Mouse (Mus musculus) myocyte (in vitro differentiated cells): ENCODE data around the gene Gm572. TPM values are rescaled to one million over a fixed set of nuclear protein-coding genes. Genes with fewer than 3 reads are reported as not detected.

Experiments
- H3K27me3 ChIP-seq: one replicate; pipeline ENCODE4 v1.6.1; 2011; ENCODE audit not compliant: control insufficient read depth, insufficient read depth, insufficient read length
- H3K36me3 ChIP-seq: one replicate; pipeline ENCODE4 v1.6.1; 2011; ENCODE audit not compliant: control insufficient read depth, insufficient read depth
- H3K4me2 ChIP-seq: one replicate; pipeline ENCODE4 v1.6.1; 2011; ENCODE audit warnings: low read depth, control low read depth
- H3K4me3 ChIP-seq: one replicate; pipeline ENCODE4 v1.5.1; 2011; ENCODE audit warnings: mild to moderate bottlenecking, control low read depth, moderate library complexity
- H3K79me2 ChIP-seq: one replicate; pipeline ENCODE4 v1.6.1; 2011; ENCODE audit not compliant: control insufficient read depth, insufficient read depth
- H3ac ChIP-seq: one replicate; pipeline ENCODE4 v1.6.1; 2011; ENCODE audit not compliant: control insufficient read depth, insufficient read length
- CEBPB ChIP-seq: IDR thresholded peaks from 2 replicates; pipeline ENCODE4 v1.6.1; 2011; ENCODE audit warnings: mild to moderate bottlenecking, moderate library complexity; ENCODE audit not compliant: poor library complexity, insufficient read depth, severe bottlenecking
- E2F4 ChIP-seq: IDR thresholded peaks from one replicate; pipeline ENCODE4 v1.6.1; 2011; ENCODE audit warnings: mild to moderate bottlenecking, control low read depth, moderate library complexity; ENCODE audit not compliant: insufficient read depth
- MAX ChIP-seq: IDR thresholded peaks from one replicate; pipeline ENCODE4 v1.6.1; 2011; ENCODE audit warnings: low read depth, mild to moderate bottlenecking, control low read depth
- MYOD1 ChIP-seq, 3 experiments: IDR thresholded peaks; one replicate each; pipeline ENCODE4 v1.6.1; 2011; ENCODE audit warnings: control low read depth in 2 of 3, low read depth in 2 of 3, mild to moderate bottlenecking in 2 of 3, moderate library complexity in 1 of 3; ENCODE audit not compliant: insufficient read length in 2 of 3, control insufficient read depth in 1 of 3
- MYOG ChIP-seq, 3 experiments: IDR thresholded peaks; one replicate each; pipeline ENCODE4 v1.6.1; 2011; ENCODE audit warnings: control low read depth in 2 of 3, low read depth in 2 of 3, mild to moderate bottlenecking in 2 of 3; ENCODE audit not compliant: insufficient read length in 2 of 3, control insufficient read depth in 1 of 3, insufficient read depth in 1 of 3
- POLR2A ChIP-seq: IDR thresholded peaks from one replicate; pipeline ENCODE4 v1.6.1; 2011; ENCODE audit warnings: low read depth, mild to moderate bottlenecking, control low read depth, moderate library complexity; ENCODE audit not compliant: insufficient read length
- POLR2AphosphoS2 ChIP-seq: IDR thresholded peaks from one replicate; pipeline ENCODE4 v1.6.1; 2011; ENCODE audit warnings: low read depth, control low read depth; ENCODE audit not compliant: insufficient read length
- REST ChIP-seq: IDR thresholded peaks from one replicate; pipeline ENCODE4 v1.6.1; 2011; ENCODE audit warnings: mild to moderate bottlenecking, control low read depth, moderate library complexity; ENCODE audit not compliant: insufficient read depth, insufficient read length
- SRF ChIP-seq: IDR thresholded peaks from one replicate; pipeline ENCODE4 v1.6.1; 2011; ENCODE audit warnings: low read depth; ENCODE audit not compliant: control insufficient read depth, insufficient read length
- TCF12 ChIP-seq: IDR thresholded peaks from one replicate; pipeline ENCODE4 v1.6.1; 2011; ENCODE audit warnings: mild to moderate bottlenecking, control low read depth; ENCODE audit not compliant: poor library complexity, insufficient read depth, severe bottlenecking
- TCF3 ChIP-seq: IDR thresholded peaks from one replicate; pipeline ENCODE4 v1.6.1; 2011; ENCODE audit warnings: low read depth, control low read depth; ENCODE audit not compliant: insufficient read length
- USF1 ChIP-seq: IDR thresholded peaks from one replicate; pipeline ENCODE4 v1.6.1; 2011; ENCODE audit warnings: low read depth, mild to moderate bottlenecking, control low read depth, moderate library complexity
- polyA plus RNA-seq: library from polyadenylated mRNA; unstranded; fragments of >200 nt; fragmentation: generic; extraction: Trizol; gene quantifications from one replicate; pipeline ENCODE4 v1.2.1, GENCODE M21; 2012; ENCODE audit warnings: missing spikeins

Gene Gm572
- polyA plus RNA-seq, 1 experiment = 0.16 TPM

- peaks cover 47% of the 10 kb centered on the region for H3K36me3 ChIP-seq
- TF ChIP-seq POLR2A = no peak
- TF ChIP-seq TCF3 = no peak
- peak; percentile 25 for TF ChIP-seq POLR2AphosphoS2
- no peak for TF ChIP-seq MYOD1 (IDR thresholded peaks at IDR 0.05; ENCODE audit: control insufficient read depth in 1 of 3, insufficient read length in 2 of 3, low read depth in 2 of 3)
Observed at GRCm38 (mm10) chr4:148625010-148625409, 18.1 kb upstream of the Gm572 start.

GRCm38 (mm10) chr4:148625756-148626622, 17.1 kb upstream of the Gm572 start:
- no peak for TF ChIP-seq TCF3
- TF ChIP-seq REST = no peak
- TF ChIP-seq POLR2AphosphoS2 = no peak
- no peak for TF ChIP-seq MYOD1 (IDR thresholded peaks at IDR 0.05; ENCODE audit: control insufficient read depth in 1 of 3, insufficient read length in 2 of 3, low read depth in 2 of 3)
- TF ChIP-seq POLR2A = no peak
- no peak for TF ChIP-seq MAX
- TF ChIP-seq USF1 = no peak
- TF ChIP-seq TCF12 = no peak
- peaks cover 50% of the 10 kb centered on the region for H3K79me2 ChIP-seq
- peaks cover 37% of the 10 kb centered on the region for H3K36me3 ChIP-seq

More at GRCm38 (mm10) chr4:148625010-148625409, 18.1 kb upstream of the Gm572 start:
- H3K27me3 ChIP-seq = no peaks in the 10 kb centered on the region
- H3K4me2 ChIP-seq = peak overlapping the region; percentile 78
- peak overlapping the region; percentile 99 for H3K4me3 ChIP-seq
- no peak overlapping the region for H3ac ChIP-seq
- peaks cover 58% of the 10 kb centered on the region for H3K79me2 ChIP-seq

GRCm38 (mm10) chr4:148626623-148627185, 16.4 kb upstream of the Gm572 start, which contains the start of gene Tardbp:
Tardbp (minus strand) TSS chr4:148627019.
- peaks cover 32% of the 10 kb centered on the region for H3K36me3 ChIP-seq
- peak within 1 kb of the TSS; percentile 99 for H3K4me3 ChIP-seq
- H3K79me2 ChIP-seq = peaks cover 43% of the 10 kb centered on the region
- H3K27me3 ChIP-seq = no peaks in the 10 kb centered on the region
- H3K4me2 ChIP-seq = peak within 1 kb of the TSS; percentile 78
- TF ChIP-seq POLR2A (peak; percentile 97), CEBPB (no peak), POLR2AphosphoS2 (peak; percentile 99), USF1 (no peak), MYOD1 (IDR thresholded peaks at IDR 0.05; ENCODE audit: control insufficient read depth in 1 of 3, insufficient read length in 2 of 3, low read depth in 2 of 3) (peak in 1 of 3 experiments; percentile 42), MYOG (IDR thresholded peaks at IDR 0.05; ENCODE audit: control insufficient read depth in 1 of 3, insufficient read depth in 1 of 3, insufficient read length in 2 of 3, low read depth in 2 of 3) (peak in 1 of 3 experiments; percentile 36), TCF12 (no peak), E2F4 (no peak), SRF (peak; percentile 26), MAX (no peak), TCF3 (no peak), REST (peak; percentile 27)
- H3ac ChIP-seq = peak within 1 kb of the TSS; percentile 93

More at GRCm38 (mm10) chr4:148625756-148626622, 17.1 kb upstream of the Gm572 start:
- peak overlapping the region; percentile 99 for H3K4me3 ChIP-seq
- H3K4me2 ChIP-seq = peak overlapping the region; percentile 78
- peak overlapping the region; percentile 93 for H3ac ChIP-seq
- no peaks in the 10 kb centered on the region for H3K27me3 ChIP-seq

- peak overlapping the region; percentile 93 for H3ac ChIP-seq
- peak overlapping the region; percentile 58 for H3K4me2 ChIP-seq
- H3K79me2 ChIP-seq = peaks cover 37% of the 10 kb centered on the region
- peaks cover 27% of the 10 kb centered on the region for H3K36me3 ChIP-seq
- TF ChIP-seq E2F4 (no peak), MYOD1 (IDR thresholded peaks at IDR 0.05; ENCODE audit: control insufficient read depth in 1 of 3, insufficient read length in 2 of 3, low read depth in 2 of 3) (no peak), MYOG (IDR thresholded peaks at IDR 0.05; ENCODE audit: control insufficient read depth in 1 of 3, insufficient read depth in 1 of 3, insufficient read length in 2 of 3, low read depth in 2 of 3) (no peak), TCF3 (no peak), REST (no peak), CEBPB (no peak), POLR2AphosphoS2 (no peak), TCF12 (no peak), POLR2A (no peak)
- no peaks in the 10 kb centered on the region for H3K27me3 ChIP-seq
- peak overlapping the region; percentile 99 for H3K4me3 ChIP-seq
Observed at GRCm38 (mm10) chr4:148627246-148627645, 15.9 kb upstream of the Gm572 start.

GRCm38 (mm10) chr4:148632013-148632692, 11.0 kb upstream of the Gm572 start:
- H3ac ChIP-seq = no peak overlapping the region
- no peaks in the 10 kb centered on the region for H3K36me3 ChIP-seq
- peaks cover 9% of the 10 kb centered on the region for H3K27me3 ChIP-seq
- H3K79me2 ChIP-seq = no peaks in the 10 kb centered on the region
- no peak overlapping the region for H3K4me2 ChIP-seq
- no peak overlapping the region for H3K4me3 ChIP-seq
- TF ChIP-seq SRF (no peak), CEBPB (no peak), MYOG (IDR thresholded peaks at IDR 0.05; ENCODE audit: control insufficient read depth in 1 of 3, insufficient read depth in 1 of 3, insufficient read length in 2 of 3, low read depth in 2 of 3) (no peak), REST (no peak), E2F4 (no peak), POLR2A (no peak), POLR2AphosphoS2 (no peak), MYOD1 (IDR thresholded peaks at IDR 0.05; ENCODE audit: control insufficient read depth in 1 of 3, insufficient read length in 2 of 3, low read depth in 2 of 3) (no peak), TCF3 (no peak)
